Mouse (Mus musculus): ENCODE data around the gene Rpl4.

DNA sequence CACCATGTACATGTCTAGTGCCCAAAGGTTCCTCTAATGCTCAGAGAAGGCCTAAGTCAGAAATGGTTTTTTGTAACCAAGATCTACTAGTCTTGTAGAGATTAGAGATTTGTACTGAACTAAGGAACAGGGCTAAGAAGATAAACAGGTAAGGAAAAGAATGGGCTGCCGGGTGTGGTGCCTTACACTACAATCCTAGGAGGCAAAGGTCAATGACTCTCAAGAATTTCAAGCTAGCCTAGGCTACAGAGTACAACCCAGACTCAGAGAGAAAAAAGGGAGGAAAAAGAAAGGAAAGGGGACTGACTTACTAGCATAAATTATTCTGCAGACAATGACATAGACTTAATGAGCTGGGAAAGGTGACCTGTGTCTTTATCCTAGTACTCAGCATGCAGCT lies 47.4 kb downstream of the Rpl4 start:
- TF ChIP-seq CTCF (IDR thresholded peaks at IDR 0.05; ENCODE audit: low read depth) (no peak), EP300 (optimal IDR thresholded peaks at IDR 0.05) (no peak)

Data from stomach, postnatal 0 days (tissue).